Mouse (Mus musculus): ENCODE results near the gene Scin. TPM values are rescaled to one million over a fixed set of nuclear protein-coding genes. Genes with fewer than 3 reads are reported as not detected.

The Scin gene
- polyA plus RNA-seq, 1 experiment = 0.01 TPM

GRCm38 (mm10) chr12:40097023-40097422 lies 37.0 kb downstream of the Scin start:
- Histone ChIP-seq H3K4me3 (no peak overlapping the region), H3K79me2 (ENCODE audit: control insufficient read depth, insufficient read depth) (no peaks in the 10 kb centered on the region), H3ac (ENCODE audit: control insufficient read depth, insufficient read length) (no peak overlapping the region), H3K27me3 (ENCODE audit: control insufficient read depth, insufficient read depth, insufficient read length) (no peaks in the 10 kb centered on the region), H3K4me2 (ENCODE audit: low read depth) (no peak overlapping the region), H3K36me3 (ENCODE audit: control insufficient read depth, insufficient read depth) (no peaks in the 10 kb centered on the region)
- no peak for TF ChIP-seq POLR2AphosphoS2 (IDR thresholded peaks at IDR 0.05; ENCODE audit: insufficient read length, low read depth)
- TF ChIP-seq TCF3 (IDR thresholded peaks at IDR 0.05; ENCODE audit: insufficient read length, low read depth) = no peak
- no peak for TF ChIP-seq REST (IDR thresholded peaks at IDR 0.05; ENCODE audit: insufficient read depth, insufficient read length)
- TF ChIP-seq SRF (IDR thresholded peaks at IDR 0.05; ENCODE audit: control insufficient read depth, insufficient read length, low read depth) = no peak
- no peak for TF ChIP-seq CEBPB (IDR thresholded peaks at IDR 0.05; ENCODE audit: insufficient read depth, poor library complexity, severe bottlenecking)
- TF ChIP-seq MYOG (IDR thresholded peaks at IDR 0.05; ENCODE audit: control insufficient read depth in 1 of 3, insufficient read depth in 1 of 3, insufficient read length in 2 of 3, low read depth in 2 of 3) = no peak
- TF ChIP-seq MAX (IDR thresholded peaks at IDR 0.05; ENCODE audit: low read depth) = no peak

GRCm38 (mm10) chr12:40096453-40096852 lies 37.6 kb downstream of the Scin start:
- Histone ChIP-seq H3K27me3 (ENCODE audit: control insufficient read depth, insufficient read depth, insufficient read length) (no peaks in the 10 kb centered on the region), H3K79me2 (ENCODE audit: control insufficient read depth, insufficient read depth) (no peaks in the 10 kb centered on the region), H3K4me3 (no peak overlapping the region), H3K4me2 (ENCODE audit: low read depth) (no peak overlapping the region), H3ac (ENCODE audit: control insufficient read depth, insufficient read length) (no peak overlapping the region), H3K36me3 (ENCODE audit: control insufficient read depth, insufficient read depth) (no peaks in the 10 kb centered on the region)
- TF ChIP-seq MYOD1 (IDR thresholded peaks at IDR 0.05; ENCODE audit: control insufficient read depth in 1 of 3, insufficient read length in 2 of 3, low read depth in 2 of 3) = no peak
- TF ChIP-seq POLR2AphosphoS2 (IDR thresholded peaks at IDR 0.05; ENCODE audit: insufficient read length, low read depth) = no peak
- TF ChIP-seq USF1 (IDR thresholded peaks at IDR 0.05; ENCODE audit: low read depth) = no peak
- no peak for TF ChIP-seq SRF (IDR thresholded peaks at IDR 0.05; ENCODE audit: control insufficient read depth, insufficient read length, low read depth)
- no peak for TF ChIP-seq MAX (IDR thresholded peaks at IDR 0.05; ENCODE audit: low read depth)
- no peak for TF ChIP-seq MYOG (IDR thresholded peaks at IDR 0.05; ENCODE audit: control insufficient read depth in 1 of 3, insufficient read depth in 1 of 3, insufficient read length in 2 of 3, low read depth in 2 of 3)
- no peak for TF ChIP-seq POLR2A (IDR thresholded peaks at IDR 0.05; ENCODE audit: insufficient read length, low read depth)
- TF ChIP-seq E2F4 (IDR thresholded peaks at IDR 0.05; ENCODE audit: insufficient read depth) = no peak
- no peak for TF ChIP-seq TCF3 (IDR thresholded peaks at IDR 0.05; ENCODE audit: insufficient read length, low read depth)

GRCm38 (mm10) chr12:40090017-40090416 lies 44.0 kb downstream of the Scin start:
- TF ChIP-seq POLR2AphosphoS2 (IDR thresholded peaks at IDR 0.05; ENCODE audit: insufficient read length, low read depth) = no peak
- H3K27me3 ChIP-seq (ENCODE audit: control insufficient read depth, insufficient read depth, insufficient read length) = no peaks in the 10 kb centered on the region

GRCm38 (mm10) chr12:40085731-40086322 lies 48.2 kb downstream of the Scin start:
- Histone ChIP-seq H3K4me3 (no peak overlapping the region), H3K27me3 (ENCODE audit: control insufficient read depth, insufficient read depth, insufficient read length) (no peaks in the 10 kb centered on the region), H3K79me2 (ENCODE audit: control insufficient read depth, insufficient read depth) (no peaks in the 10 kb centered on the region), H3K36me3 (ENCODE audit: control insufficient read depth, insufficient read depth) (no peaks in the 10 kb centered on the region), H3K4me2 (ENCODE audit: low read depth) (no peak overlapping the region), H3ac (ENCODE audit: control insufficient read depth, insufficient read length) (no peak overlapping the region)
- no peak for TF ChIP-seq TCF3 (IDR thresholded peaks at IDR 0.05; ENCODE audit: insufficient read length, low read depth)
- no peak for TF ChIP-seq MAX (IDR thresholded peaks at IDR 0.05; ENCODE audit: low read depth)
- no peak for TF ChIP-seq REST (IDR thresholded peaks at IDR 0.05; ENCODE audit: insufficient read depth, insufficient read length)
- no peak for TF ChIP-seq SRF (IDR thresholded peaks at IDR 0.05; ENCODE audit: control insufficient read depth, insufficient read length, low read depth)
- TF ChIP-seq TCF12 (IDR thresholded peaks at IDR 0.05; ENCODE audit: insufficient read depth, poor library complexity, severe bottlenecking) = no peak
- no peak for TF ChIP-seq MYOG (IDR thresholded peaks at IDR 0.05; ENCODE audit: control insufficient read depth in 1 of 3, insufficient read depth in 1 of 3, insufficient read length in 2 of 3, low read depth in 2 of 3)

More at GRCm38 (mm10) chr12:40090017-40090416, 44.0 kb downstream of the Scin start:
- Histone ChIP-seq H3K4me3 (no peak overlapping the region), H3ac (ENCODE audit: control insufficient read depth, insufficient read length) (no peak overlapping the region), H3K79me2 (ENCODE audit: control insufficient read depth, insufficient read depth) (no peaks in the 10 kb centered on the region), H3K36me3 (ENCODE audit: control insufficient read depth, insufficient read depth) (no peaks in the 10 kb centered on the region), H3K4me2 (ENCODE audit: low read depth) (no peak overlapping the region)

- H3K4me3 ChIP-seq = no peak overlapping the region
- peaks cover under 1% of the 10 kb centered on the region for H3K27me3 ChIP-seq (ENCODE audit: control insufficient read depth, insufficient read depth, insufficient read length)
- H3K4me2 ChIP-seq (ENCODE audit: low read depth) = no peak overlapping the region
- TF ChIP-seq TCF3 (IDR thresholded peaks at IDR 0.05; ENCODE audit: insufficient read length, low read depth) (no peak), USF1 (IDR thresholded peaks at IDR 0.05; ENCODE audit: low read depth) (no peak), E2F4 (IDR thresholded peaks at IDR 0.05; ENCODE audit: insufficient read depth) (no peak), POLR2AphosphoS2 (IDR thresholded peaks at IDR 0.05; ENCODE audit: insufficient read length, low read depth) (no peak), CEBPB (IDR thresholded peaks at IDR 0.05; ENCODE audit: insufficient read depth, poor library complexity, severe bottlenecking) (no peak), POLR2A (IDR thresholded peaks at IDR 0.05; ENCODE audit: insufficient read length, low read depth) (no peak), REST (IDR thresholded peaks at IDR 0.05; ENCODE audit: insufficient read depth, insufficient read length) (no peak), MYOD1 (IDR thresholded peaks at IDR 0.05; ENCODE audit: control insufficient read depth in 1 of 3, insufficient read length in 2 of 3, low read depth in 2 of 3) (no peak), MYOG (IDR thresholded peaks at IDR 0.05; ENCODE audit: control insufficient read depth in 1 of 3, insufficient read depth in 1 of 3, insufficient read length in 2 of 3, low read depth in 2 of 3) (no peak), TCF12 (IDR thresholded peaks at IDR 0.05; ENCODE audit: insufficient read depth, poor library complexity, severe bottlenecking) (no peak), SRF (IDR thresholded peaks at IDR 0.05; ENCODE audit: control insufficient read depth, insufficient read length, low read depth) (no peak), MAX (IDR thresholded peaks at IDR 0.05; ENCODE audit: low read depth) (no peak)
- H3ac ChIP-seq (ENCODE audit: control insufficient read depth, insufficient read length) = no peak overlapping the region
- H3K36me3 ChIP-seq (ENCODE audit: control insufficient read depth, insufficient read depth) = no peaks in the 10 kb centered on the region
- H3K79me2 ChIP-seq (ENCODE audit: control insufficient read depth, insufficient read depth) = no peaks in the 10 kb centered on the region
Measured at GRCm38 (mm10) chr12:40082453-40083238, 51.4 kb downstream of the Scin start.

All from myocyte (in vitro differentiated cells).